Mouse (Mus musculus) 3T3-L1 (cell line): ENCODE measurements at regions not wholly inside any gene's neighbourhood (a gene's known extent, or its start where the extent isn't known, plus 50 kb on each side); places are given as distances from the start of the nearest gene placed in this dataset.

Experiments used
- DNase-seq: peaks from one replicate; pipeline ENCODE4 v3.0.0-alpha.2; 2015; ENCODE audit warnings: low read depth, low spot score

DNA sequence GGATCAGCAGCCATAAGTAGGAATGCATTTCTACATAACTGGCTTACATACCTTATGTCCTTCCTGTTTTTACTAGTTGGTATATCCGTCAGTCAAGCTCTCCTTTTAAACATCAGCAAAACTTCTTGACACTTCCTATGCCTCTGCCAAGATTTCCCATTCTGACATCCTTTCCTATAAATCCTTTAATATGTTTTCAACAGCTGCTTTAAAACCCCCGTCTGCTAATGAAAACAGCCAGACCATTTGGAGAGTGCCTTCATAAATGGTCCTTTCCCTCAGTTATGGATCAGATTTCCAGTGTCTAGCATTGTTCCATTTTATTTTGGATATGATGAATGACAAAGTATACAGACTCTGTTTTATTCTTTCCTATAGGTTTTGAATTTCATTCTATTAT lies 270.7 kb upstream of the Rgmb start:
- peak; percentile 23 for DNase-seq

DNA sequence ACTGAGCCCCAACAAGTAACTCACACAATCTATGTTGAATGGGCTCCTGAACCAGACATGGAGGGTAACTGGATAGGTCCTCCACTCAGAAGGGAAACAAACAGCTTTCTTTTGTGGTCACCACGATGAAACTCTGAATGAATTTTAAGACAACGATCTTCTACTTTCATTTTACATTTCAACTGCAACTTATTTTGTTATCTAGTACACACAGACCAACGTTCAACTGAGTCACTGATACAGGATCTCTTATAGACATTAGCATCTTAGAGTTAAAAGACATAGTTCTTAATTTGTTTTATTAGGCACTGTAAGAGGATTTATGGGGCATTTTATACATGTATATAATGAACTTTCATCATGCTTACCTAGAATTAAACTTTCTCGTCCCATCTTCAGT lies 262.1 kb upstream of the Rgmb start:
- no peak for DNase-seq

DNA sequence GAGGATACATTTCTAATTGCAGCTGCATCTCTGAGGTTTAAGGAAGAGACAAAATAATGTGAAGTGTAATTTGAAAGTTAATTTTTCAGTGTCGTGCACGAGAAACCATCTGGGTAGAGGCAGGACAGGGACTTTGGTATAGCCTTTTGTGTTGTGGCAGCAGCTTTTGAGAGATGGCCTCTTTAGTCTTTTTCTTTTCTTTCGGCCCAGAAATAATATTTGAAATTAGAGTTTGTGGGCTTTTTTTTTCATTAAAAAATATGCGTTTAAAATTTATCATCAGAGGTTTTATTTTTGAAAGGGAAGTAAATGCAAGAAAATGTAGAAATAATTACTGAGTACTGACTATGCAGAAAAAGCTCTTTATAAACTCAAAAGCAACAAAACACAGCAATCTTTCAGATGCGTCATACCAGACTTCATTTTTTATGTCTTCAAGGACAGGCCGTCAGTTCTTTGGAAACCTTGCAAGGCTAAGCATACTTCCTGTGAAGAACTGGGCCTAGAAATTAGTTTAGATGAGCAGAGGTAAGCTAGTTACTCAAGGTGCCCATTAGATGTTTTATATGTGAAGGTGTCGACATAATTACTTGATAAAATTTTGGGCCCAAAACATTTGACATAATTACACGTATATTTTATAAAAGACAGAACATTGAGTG lies 258.9 kb upstream of the Rgmb start:
- no peak for DNase-seq

DNA sequence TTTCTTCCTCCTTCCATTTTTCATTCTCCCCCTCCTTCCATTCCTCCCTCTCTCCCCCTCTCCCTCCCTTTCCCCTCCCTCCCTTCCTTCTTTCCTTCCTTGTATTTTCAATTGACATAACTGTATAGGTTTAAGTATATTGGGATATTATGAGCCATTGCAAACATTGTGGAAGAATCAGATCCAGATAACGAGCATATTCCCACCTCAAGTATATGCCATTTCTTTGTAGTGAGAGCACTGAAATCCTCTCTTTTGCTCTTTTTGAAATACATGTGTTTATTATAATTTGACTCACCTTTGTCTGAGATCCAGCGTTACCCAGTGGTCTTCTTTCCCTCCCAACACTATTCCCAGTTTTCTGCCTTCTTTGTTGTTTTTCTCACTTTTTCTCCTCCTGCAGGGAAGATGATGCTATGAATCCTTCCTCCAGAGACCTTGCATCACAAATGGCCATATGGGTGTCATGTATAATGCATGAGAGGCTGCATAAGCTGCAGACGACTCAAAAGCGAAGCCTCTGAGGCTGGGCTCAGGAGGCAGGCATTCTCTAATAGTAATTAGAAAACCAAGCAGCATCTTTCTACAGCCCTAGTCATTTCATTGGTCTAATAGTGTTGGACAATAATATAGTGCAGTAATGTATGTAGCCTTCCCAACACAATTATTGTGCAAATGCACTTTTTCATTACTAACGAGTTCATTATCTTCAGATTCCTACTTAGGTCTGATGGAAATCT lies 258.2 kb upstream of the Rgmb start:
- no peak for DNase-seq

DNA sequence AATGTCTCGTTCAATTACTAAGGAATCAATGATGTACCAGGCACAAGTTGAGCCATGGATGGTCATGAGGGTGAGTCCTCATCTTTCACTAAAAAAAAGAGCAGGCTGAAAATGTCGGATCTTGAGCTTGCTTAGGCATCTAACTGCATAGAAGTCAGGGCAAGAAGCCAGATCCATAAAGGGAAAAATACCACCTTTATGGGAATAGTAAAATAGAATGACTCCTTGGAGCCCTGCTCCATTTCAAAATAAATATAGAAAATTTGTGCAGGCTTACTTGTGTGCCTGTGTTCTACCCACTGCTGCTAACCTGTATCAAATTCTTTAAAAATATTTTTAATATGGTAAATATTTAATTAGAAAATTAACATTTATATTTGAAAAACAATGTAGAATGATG lies 256.2 kb upstream of the Rgmb start:
- DNase-seq: no peak

DNA sequence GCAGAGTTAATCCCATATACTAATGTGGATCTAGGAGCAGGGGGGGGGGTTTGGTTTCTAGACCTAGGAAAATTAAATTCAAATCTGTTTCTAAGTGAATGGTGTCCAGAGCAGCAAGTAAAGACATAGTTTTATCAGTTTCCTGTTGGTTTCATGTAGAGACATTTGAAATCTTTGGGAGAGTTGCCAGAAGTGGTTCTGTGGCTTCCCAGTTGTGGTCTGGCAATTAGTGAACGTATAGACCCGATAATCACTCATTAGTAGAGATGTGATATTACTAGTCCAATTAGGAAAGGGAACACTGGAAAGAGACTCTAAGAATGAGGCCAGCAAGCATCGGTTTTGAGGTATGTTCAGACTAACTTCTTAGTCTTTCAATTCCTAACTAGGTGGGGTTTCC lies 252.0 kb upstream of the Rgmb start:
- no peak for DNase-seq

DNA sequence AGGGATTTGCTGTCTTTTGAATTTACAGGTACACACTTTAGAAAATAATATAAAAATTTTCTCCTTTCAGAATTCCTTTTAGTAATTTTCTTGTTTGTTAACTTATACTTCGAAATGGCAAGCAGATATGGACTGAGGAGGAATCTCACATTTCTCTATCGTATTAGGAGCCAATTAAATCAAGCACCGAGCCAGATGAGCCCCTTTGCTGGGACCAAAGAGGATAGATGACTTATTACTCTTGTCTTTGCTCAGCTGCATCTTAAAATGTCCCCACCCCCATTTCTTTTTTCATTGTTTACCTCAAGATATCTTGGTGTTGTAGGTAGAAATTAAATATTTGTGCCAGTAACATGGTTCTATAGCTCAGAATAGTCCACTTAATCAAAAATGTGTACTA lies 247.7 kb upstream of the Rgmb start:
- no peak for DNase-seq

DNA sequence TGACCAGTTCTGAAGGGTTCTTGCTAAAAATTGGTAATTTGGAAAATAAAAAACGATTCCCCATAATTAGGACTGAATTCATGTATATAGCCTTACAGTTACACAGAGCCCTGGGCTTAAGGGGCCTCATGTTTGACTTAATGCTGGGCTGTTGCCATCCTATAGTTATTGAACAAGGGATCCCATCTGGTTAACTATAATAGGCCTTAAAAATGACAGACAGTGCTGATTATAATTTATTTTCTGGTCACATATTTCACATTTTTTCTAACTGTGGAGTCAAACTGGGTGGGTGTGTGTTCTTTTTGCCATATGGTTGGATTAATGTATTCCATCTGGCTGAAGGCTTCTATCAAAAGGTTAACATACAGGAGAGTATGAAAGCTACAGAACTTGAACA lies 238.5 kb upstream of the Rgmb start:
- DNase-seq: peak; percentile 54

DNA sequence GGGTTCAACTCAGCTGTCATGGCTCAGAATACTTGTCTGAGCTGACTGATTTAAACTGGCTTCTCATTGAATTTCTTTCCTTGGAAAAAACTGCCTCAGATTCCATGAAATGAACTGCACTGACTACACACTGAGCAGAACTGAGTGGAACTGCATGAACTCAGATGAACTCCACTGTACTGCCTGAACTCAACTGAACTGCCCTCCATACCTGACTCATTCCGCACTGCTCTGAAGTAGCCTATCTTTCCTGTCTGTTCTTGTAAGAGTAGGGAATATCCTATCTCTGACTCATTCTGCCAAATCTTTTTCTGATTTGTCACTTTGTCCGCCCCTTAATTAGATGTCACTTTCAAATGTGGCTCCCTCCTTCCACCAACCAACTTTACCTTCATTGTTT lies 237.0 kb upstream of the Rgmb start:
- peak; percentile 71 for DNase-seq

DNA sequence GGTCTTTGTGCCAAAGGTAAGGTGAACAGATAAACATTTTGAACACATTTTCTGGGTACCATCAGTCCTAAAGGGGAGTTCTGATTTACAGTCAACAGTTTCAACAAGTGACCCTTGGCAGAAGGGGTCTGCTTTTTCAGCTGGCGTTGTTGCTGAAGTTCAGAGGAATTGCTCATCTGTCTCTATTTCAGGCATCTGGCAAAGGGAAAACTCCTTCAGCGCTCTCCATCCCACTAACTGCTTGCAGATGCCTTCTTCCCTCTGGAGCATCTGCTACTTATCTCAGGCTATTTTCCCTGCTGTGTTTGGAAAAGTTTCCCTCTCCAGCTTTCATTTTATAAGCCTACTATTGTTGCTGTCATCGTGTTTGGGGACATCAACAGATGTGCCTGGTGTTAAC lies 223.6 kb upstream of the Rgmb start:
- peak; percentile 89 for DNase-seq

DNA sequence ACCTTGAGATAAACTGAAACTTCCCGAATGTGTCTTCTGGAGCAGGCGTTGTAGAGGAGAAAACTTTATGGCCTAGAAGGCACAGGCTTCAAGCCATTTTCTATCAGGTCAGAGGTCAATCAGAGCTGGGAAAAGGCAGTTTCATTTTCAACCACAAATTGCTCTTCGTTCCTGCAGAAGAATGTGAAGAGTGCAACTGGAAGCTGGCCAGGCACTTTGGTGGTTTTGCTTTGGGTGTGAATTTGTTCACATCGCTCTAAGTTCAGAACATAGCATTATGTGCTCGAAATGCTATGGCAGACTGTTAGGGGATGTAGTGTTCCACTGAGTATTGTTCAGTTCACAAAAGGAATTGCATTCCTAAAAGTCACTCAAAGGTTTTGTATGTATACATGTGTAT lies 220.9 kb upstream of the Rgmb start:
- DNase-seq: peak; percentile 94

DNA sequence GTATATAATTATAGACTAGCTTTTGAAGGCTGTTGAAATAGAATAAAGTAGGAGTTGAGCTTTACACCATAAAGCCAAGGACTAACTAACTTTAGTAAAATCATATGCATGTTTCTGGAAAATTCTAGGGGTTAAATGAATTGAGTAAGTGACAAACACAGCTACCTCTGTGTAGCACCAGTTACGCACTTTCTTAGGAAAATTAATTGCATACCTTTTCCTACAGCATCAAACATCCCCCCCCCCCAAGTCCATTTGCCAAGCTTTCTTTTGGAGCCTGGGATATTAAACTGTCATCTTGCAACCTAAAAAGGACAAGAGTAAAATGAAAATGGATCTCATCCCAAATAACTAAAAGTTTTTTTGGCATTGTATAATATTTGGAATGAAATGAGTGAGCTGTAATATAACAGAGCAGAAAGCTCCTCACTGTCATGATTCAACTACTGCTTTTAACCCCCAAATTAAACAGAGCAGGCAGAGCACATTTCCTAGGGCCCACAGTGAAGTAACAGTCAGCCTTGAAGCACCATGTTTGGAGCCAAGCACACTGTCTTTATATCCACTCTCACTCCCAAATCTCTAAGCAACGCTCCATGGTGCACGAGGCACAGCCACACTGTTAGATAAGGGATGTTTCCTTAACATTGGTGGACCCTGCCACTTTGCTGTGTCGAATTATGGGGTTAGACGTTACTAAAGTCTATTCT lies 210.9 kb upstream of the Rgmb start:
- DNase-seq: no peak

DNA sequence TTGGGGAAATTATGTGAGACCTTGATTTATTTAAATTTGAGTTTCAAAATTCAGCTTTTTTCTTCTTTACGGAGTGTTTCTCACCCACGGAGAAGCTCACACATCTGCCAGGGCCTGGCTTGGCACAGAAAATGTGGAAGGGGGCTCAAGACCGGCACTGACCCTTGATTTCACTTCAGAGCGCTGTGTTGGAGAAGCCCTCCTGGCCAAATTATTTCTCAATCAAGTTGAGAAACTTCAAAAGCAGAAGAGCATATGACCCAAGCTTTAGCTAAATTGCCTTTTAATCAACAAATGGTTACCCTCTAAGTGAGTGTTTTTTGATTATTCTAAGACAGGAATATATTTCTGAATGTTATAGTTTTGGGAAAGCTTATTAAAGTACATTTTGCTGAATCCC lies 197.2 kb upstream of the Rgmb start:
- DNase-seq: no peak

DNA sequence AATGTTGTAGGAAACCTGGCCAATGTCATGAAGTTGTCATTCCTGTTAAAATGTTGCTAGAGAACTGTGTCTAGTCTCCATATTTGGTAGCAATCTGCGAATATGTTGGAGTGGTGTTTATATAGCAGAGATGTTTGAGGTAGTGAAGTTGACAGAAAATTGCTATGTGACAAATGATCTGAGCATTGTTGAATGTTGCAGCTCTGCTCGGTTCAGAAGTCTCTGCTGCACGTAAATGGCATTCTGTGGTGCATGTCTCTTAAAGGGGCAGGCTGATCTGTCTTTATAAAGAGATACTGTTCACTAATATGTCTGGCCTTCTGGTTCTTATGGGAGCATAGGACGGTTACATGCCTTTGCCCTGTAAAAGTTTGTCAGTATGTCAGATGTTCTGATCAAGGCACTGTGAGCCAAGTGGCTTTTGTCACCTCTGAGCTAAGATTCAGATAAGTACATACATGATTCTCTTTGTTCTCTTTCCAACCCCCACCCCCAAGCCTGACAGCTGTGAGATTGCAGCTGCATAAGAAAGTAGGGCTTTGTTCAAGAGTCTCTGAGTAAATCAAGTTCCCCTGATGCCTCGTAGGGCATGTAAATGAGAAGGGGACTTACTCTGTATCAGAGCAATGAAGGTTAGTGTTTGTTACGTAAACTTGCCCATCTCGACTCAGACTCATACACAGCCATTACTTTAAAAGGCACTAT lies 174.2 kb upstream of the Rgmb start:
- no peak for DNase-seq

DNA sequence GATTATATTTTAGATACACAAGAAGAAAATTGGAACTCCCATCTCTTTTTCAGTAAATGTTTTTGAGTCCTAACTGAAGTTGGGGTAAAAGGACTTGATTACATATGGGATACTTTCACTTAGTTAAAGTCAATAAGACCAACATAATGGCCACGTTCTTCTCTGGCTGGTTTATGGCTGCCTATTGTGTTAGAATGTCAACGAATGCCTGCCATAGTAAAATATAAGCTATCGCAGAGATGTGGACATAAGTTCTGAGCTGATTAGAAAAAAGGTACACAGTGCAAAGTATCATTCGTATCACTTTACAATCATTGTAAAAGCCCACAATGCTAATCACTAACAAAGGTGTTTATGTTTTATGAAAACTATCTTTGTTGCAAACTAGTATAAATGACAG lies 173.2 kb upstream of the Rgmb start:
- no peak for DNase-seq

DNA sequence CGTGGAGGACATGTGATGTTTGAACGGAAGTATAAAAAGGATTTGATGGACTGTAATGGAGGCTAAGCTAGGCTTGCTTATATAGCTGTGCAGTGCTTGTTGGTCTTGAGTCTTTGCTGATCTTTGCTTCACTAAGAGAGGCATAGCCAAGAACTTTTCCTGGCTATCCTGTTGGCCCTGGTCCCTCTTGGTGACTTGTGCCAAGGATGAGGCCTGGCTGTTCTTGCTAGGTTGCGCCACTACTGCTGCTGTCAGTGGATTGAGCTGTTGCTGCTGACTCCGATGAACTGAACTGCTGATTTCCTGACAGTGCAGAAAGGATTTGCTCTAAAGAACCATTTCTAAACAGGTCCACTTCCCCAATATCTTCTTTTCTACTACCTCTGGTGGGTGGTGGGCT lies 167.9 kb upstream of the Rgmb start:
- DNase-seq: peak; percentile 31

DNA sequence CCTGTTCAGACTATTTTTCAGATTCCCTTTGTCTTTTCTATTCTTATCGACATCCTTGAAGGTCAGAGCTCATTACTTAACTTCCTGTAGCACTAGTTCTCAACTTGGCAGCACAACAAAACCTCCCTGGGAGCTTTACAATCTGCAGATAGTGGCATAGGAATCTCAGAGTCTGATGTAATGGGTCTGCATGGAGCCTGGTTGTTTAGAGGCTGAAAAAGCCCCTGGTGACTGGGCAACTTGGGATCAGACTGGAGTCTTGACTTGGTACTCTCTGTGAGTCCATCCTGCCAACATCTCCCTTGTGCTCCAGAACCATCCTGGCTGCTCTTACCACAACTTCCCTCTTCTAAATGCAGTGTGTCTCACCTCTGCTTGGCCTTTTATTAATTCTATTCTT lies 166.4 kb upstream of the Rgmb start:
- DNase-seq: no peak

DNA sequence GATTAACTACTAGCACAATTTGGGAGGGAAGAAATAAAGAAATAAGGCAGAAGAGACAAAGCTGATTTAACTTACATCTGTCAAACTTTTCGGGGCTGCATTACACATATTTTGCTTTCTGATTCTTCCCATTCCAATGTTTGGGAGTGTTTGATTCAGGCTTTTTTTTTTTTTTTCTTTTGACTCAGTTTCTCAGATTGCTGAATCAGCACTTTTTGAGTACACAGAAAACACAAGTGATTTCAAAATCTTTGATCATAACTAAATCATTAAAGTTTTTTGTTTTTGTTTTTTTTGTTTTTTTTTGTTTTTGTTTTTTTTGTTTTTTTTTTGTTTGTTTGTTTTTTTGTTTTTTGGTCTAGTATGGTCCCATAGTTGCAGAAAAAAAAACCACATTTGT lies 164.7 kb upstream of the Rgmb start:
- no peak for DNase-seq

DNA sequence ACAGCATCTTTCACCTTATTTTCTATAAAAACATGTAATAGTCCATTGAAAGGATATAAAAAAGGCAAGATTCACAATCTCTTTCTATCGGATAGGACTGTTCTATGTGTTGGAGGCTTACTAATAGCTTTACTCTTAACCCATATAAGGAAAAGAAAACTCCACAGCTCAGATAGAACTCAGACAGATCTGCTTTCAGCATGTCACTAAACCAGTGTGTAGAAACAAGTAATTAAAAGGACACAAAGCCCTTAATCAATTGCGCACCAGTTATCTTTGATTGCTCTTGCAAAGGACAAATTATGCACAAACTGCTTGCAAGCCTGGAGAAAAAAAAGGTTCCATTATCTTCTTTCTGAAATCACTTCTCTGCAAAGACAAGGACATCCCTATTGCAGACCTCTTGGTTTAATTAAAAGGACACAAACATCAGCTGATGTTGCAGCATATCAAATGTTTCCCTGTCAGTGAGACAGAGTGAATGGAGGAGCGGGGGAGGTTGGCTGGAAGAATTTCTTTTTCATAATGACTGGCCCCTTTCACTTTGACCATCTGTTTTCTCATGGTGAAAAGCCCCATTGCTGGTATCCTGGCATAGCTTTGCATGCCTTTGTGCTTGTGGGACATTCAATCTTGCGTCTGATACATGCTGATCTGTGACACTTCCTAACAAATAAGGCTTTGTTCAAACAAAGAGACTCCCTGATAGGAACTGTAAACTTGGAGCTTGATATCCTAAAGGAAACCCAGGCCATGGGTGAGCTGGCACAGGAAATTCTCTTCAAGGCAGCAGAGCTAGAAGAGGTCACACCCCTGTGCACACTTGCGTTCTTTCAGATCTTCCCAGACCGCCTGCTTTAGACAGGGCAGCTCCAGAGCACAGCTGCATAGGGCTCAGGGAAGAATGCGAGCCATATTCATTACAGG lies 162.8 kb upstream of the Rgmb start:
- peak; percentile 37 for DNase-seq

DNA sequence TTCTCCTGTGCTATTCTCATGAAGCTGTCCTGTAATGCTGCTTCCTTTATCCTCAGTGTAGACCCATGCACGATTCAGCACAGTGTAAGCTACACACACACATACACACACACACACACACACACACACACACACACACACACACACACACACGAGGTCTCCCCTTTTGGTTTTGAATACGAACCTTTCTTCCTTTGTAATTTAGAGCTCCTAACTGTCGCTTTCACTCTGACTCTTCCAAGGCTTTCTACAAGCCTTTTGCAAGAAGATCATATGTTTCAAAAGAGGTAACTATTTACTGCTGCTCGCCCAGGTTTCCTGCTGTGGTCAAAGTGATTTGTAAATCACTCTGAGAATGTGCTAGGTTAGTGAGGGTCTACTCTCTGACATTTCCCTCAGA lies 161.1 kb upstream of the Rgmb start:
- no peak for DNase-seq

DNA sequence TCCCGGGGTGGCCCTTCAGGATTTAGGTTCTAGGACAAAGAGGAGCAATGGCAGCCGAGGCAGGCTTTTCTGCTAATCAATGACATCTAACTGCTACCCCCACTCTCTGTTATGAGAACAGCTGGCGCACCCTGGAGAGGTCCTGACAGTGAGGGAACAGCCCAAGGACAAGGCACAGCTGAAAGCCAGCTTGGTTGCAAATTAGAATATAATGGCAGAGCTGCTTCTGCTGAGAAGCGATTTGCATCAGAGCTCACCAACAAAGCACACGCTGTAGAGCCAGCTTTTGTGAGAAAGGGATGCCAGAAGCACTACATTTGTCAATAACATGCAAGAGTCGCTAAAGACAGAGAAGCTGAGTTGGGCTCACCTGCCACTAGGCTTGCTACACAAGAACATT lies 159.5 kb upstream of the Rgmb start:
- DNase-seq: no peak
